Mouse (Mus musculus) embryo, embryonic 11 days (tissue): ENCODE measurements at regions not wholly inside any gene's neighbourhood (a gene's known extent, or its start where the extent isn't known, plus 50 kb on each side); places are given as distances from the start of the nearest gene placed in this dataset.

Experiments used
- DNase-seq: peaks from one replicate; pipeline ENCODE4 v3.0.0-alpha.2; 2015

DNA sequence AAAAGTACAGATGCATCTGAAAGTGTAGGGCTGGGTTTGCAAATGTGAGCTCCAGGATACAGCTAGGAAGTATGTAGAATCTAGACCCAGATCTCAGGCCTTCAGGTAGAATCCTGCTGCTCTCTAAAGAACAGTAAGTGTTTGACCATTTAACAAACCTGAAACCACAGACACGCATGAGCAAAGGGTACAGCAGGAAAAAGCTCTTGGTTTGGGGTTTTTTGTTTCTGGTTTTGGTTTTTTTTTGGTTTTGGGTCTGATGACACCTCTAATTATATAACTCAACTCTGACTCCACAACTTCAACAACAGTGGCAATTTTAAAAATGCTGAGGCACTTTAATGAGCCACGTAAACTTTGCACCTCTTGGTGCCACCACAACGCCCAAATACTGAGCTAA lies 165.3 kb upstream of the Smim15 start:
- DNase-seq, result no peak

DNA sequence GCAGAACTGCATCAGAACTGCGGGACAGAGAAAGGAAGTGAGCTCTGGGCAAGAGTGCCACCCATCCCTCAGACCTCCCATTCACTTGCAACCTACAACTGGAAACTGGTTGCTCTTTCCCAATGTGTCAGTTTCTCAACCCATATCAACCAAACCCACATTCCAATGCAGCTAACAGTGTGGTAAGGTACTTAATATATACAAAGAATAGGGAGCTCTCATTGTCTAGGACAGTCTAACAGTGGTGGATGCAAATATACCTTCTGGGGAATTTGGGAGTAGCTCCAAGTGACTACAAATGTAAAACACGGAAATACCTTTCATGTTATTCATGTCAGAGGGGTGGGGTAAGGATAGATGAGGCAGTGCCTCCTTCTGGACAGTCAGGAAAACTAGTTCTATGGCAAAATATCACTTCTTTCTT lies 171.0 kb upstream of the Smim15 start:
- DNase-seq, result no peak

DNA sequence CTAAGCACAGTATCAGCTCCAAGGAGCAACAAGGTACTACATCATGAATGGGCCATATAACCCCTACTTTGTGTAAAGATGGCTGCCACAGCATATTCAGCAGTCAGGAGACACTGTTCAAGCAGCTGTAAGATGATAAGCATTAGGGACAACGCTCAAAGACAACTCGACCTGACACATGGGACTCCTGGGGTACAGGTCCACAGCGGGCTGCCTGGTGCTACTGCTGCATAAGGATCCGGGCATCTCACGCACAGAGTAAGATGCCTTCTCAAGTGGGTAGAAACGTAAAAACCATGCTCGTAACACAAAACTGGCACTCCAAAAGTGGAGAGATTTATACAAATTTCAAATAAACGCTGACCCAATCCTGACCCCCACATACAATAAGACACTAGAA lies 171.7 kb upstream of the Smim15 start:
- no peak for DNase-seq

DNA sequence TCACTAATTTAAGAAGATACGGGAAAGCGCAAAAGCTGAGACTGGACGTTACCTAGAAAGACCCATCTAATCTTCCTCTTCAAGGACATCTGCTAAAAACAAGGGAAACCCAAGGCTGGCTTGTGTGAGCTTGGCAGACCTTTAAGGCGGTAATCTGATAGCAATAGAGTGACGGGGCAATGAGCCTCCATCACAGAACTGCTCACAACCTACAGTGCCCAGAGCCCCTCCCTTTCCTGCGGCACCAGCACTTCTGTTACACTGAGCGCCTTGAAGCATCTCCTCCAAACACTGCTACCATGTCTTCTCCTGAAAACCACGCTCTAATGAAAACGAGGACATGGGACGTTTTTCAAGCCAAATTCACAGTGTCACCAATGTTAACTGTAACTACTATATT lies 172.1 kb upstream of the Smim15 start:
- DNase-seq, result peak; percentile 30

DNA sequence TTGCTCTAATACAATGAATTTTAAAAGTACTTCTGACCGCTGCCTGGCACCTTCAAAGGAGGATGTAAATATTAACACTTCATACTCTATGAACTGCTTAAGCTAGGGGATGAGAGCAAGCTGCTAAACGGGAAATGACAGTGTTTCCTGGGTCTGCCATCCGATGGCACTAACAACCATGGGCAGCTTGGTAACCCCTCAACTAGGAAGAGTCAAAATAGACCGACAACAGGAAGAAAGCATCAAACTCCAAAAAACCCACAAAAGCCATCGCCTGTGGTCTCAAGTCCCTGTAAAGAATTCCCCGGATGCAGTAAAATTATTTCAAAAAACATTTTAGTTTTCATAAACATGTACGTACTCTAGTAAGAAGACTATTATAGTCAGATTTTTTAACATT lies 175.3 kb upstream of the Smim15 start:
- no peak for DNase-seq

DNA sequence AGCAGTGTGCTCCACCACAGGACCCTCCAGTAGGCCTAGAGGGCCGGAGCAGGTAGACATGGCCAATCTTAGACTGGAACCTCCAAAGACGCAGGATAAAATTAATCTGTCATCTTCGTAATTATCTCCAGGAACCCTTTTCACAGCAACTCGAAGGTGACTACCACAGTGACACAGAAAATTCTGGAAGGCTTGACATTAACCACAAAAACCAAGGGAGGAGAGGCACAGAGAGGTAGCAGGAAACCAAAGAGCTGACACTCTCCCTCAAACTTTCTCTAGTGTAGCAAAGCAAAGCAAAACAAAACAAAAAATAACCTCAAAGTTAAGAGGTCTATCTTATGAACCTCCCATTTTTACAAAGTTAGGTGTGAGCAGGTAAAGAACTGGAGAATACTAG lies 177.4 kb upstream of the Smim15 start:
- no peak for DNase-seq

DNA sequence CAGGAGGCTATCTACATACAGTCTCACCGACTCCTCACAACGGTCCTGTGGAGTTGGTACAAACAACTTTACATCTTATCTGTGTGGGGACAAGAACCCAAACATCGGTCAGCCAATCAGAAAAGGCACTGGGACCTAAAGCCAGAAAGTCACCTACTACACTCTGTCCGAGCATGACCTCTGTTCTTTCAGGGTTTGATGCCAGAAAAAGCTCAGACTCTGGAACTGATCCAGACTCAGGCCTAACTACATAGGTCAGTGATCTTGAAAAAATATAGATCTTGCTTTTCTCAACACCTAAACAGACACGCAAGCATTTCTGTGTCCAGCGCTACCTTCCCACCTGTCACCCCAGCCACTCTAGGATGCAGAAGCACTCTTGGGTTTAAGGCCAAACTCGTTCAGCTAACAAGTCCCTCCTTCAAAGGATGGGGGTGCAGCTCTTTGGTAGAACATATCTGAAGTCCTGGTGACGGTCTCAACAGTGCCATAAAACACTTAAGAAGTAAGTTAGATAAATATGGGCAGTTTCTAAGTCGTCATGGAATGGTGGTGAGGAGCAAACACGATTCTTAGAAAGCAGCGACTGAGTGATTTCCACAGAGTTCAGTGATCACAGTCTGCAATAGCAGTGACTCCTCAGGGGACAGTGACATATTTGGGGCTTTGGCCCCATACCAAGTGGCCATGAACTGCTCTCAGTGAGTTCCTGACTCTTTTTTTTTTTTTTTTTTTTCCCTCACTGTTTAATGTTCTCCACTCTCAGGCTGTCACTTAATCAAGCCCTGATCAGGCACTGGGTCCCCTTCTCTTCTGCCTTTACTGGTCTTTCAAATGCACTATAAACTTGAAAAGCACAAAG lies 181.2 kb upstream of the Smim15 start:
- DNase-seq, result no peak

DNA sequence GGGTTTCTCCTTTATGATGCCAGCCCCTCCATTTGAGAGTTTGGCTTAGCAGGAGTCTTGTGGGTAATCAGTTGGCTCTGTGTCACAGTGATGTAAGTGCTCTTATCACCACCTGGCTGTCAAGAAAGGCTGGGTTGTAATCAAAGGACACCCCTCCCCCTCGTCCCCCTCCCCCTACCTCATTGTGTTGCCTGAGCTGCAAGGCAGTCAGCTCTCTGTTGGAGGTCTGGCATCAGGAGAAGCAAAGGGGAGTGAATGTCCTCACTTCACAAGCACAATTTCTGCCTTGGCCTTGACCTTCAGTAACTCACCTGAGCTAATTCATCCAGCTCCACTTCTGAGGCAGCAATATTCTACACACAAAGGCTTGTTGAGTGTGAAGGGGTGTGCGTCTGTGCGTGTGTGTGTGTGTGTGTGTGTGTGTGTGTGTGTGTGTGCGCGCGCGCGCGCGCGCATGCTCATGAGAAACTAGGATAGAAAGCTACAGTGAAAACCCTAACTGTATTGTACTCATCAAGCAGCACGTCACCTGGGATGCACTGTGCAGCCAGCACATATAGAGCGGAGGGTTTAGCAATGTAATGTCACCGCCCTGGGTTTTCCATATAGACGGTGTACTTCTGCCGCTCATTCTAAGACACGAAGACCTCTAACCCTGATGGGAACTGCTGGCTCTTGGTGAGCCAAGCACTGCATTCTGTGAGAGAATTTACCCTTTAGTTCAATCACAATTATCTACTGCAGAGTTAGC lies 182.7 kb upstream of the Smim15 start:
- no peak for DNase-seq

DNA sequence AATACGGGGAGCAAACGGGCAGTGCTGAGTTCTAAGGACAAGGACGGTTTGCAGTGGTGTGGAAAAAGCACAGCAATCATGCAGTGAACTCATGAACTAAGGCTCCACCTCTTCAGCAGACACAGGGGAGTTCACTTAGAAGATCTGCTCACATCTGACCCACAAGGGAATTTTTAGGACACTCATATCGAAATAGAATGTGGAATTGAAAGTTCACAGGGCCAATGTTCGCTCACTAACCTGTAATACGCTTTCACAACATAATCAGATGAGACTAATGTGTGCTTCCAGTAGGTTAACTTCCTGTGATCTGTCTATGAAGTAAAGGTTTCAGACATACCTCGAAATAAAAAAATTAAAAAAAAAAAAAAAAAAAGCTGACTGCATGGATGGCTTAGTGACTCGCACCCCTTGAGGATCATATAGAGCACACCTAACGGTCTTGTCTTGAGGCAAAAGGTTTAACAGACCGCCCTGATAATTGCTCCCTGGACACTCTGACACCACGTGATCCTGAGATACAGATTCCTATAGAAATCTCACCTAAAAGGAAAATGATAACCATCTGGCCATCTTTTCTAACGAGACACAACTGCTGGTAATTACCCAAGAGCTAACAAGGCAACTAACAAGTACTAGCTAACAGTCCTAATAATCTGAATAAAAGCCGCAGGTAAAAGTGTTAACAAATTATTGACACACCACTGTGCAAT lies 187.0 kb upstream of the Smim15 start:
- DNase-seq, result no peak

DNA sequence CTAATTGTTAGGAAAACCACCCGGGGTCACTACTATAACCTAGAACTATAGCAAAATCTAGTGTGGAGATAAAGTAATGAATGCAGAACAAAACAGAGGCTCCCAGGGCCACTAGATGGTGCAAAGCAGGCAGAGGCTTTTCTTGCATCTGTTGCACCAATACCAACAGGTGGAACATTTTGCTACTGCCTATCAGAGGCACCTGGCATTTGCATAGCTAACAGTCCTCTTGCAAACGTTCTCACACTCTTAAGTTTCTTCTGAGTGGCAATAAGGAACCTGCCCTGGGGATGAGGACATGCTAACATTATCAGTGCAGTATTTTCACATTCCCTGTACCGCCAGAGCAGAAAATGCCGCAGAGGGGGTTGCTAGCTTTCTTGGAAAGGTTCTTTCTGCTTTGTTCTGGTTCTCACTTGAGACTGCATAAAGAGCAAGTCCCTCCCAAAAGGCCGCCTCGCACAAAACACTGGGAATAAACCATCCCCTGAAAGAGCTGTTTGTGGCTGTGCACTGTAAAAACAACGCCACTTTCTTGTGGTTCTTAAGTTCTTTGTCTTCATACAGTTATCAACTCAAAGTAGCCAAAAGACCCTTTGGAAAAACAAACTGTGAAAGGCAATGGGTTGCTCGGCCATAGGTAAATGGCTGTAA lies 193.2 kb upstream of the Smim15 start:
- DNase-seq, result no peak

DNA sequence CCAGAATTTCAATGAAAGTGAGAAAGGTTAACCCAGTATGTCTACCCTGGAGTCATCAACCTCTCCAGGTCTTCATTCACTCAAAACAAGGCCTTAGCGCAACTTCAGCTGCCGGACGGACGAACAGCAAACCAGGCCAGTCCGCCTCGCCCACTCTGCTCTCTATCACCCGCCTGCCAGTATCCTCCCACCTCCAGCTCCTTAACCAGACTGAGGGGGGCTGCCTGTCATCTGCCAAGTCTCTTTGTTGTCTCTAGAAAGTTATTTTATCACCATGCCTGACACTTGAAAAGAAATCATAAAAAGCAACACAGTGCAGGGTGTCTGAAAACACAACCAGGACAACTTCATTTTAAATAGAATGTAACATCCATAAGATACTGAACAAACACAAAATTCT lies 195.4 kb upstream of the Smim15 start:
- DNase-seq, result no peak

DNA sequence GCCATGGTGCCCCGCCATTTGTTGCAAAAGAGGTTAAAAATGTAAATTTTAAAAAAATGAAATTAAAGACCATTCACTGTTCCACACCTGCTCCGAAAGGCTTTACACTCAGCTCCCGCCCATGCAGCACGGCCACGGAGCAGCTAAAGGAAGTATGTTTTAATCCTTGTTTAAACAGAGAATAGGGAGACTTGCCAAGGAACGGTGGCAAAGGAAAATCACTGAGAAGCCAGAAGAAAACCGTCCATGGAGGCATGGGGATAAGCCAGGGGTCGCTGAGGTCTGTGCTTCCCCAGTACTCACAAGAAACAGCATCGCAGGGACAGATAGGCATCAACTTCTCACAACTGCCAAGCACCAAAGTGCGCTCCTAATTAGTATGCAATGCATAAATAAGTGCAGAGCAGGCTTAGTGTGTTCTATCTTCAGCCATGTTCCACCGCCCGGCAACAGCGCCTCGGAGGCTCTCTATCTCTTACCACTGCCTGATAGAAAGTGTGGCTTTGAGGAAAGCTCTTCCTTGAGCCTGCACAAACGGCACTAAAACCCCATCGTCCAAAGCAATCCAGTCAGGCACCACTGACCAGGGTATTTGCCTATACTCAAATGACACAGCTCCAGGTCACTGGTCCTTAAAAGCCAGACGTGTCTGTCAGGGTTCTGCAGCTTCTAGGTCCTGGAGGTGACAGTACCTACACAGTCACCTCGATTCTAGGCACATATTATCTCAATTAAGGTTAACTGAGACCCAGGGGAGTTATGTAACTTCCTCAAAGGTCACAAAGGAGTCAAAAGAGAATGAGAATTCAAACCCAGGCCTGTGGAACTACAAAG lies 196.8 kb upstream of the Smim15 start:
- no peak for DNase-seq

DNA sequence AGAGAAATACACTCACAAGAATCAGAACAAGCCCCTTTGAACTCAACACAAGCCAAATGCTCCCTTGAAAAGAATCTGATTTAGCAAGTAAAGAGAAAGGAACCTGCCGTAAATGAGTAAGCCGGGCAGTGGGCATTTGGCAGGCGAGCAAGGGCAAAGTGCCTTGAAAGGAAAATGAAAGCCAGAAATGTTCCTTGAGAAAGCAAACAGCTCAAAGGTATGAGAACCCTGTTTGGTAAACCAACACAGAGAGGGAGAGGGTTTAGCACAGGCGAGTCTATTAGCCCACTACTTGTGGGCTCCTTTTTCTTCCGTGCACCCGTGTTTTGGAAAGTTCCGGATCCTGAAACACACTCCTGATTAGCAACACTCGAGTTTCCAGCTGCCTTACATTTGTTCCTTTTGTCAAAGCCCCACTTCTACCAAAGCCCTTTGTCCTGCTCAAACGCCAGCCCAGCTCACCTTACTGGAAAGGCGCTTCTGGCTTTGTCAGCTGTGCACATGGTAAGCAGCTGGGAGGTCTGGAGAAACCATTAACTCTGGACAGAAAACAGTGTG lies 197.5 kb upstream of the Smim15 start:
- DNase-seq, result peak; percentile 69

DNA sequence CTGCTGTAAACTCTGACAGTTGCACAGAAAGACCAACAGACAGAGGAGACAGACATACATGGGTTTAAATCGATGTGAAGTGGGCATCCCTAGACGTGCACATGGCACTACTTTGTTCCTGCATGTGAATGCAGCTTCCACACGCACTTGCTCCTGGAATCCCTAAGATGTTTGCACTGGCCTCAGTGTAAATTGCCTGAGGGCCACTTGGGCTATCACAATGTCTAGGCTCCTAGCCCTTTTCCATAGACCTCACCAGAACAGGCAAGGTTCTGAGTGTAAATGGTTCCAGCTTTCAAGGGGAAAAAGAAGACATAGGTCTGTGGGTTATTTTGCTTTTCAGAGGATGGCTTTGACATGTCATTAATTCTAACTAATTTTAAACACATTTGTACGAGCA lies 198.4 kb upstream of the Smim15 start:
- DNase-seq, result no peak

DNA sequence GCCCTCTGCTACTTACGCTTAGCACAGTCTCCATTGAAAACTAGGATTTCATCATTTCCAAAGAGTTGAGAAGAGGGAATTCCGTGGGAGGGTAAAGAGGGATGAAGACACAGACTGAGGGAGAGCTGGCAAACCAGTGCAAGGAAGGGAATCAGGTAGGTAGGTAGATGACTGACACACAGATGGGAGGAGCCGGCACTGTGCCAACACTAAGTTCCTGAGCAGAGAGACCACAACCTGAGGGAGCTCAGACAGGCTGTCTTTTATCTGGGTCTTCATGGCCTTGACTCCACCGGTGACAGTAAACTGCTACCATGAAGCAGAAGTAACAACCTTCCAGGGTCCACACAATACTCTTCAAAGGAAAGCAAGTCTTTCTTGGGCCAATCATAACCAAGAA lies 200.2 kb upstream of the Smim15 start:
- no peak for DNase-seq

DNA sequence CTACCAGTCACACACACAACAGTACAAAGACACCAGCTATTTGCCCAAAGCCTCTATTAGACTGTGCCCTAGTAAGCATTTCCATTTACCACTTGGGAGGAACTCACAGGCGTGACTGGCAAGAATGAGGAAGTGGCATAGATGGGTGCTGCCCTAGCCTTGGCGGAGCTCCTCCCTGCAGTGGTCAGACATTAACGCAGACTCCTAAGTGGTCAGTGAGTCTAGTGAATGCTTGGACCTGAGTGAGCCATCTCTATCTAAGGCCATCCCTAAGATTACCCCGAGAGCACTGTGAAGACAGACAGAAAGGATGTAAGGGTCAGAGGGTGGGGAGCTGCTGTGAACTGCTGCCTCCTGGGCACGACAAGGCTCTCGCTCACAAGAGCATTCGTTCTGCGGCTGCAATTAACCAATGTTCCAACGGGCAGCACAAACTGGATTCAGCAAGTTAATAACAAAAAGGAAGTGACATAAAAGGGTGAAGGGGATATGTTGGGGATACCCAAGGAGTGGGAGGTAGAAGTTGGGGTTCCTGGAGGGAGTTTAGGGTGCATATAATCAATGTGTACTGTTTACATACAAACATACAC lies 206.0 kb upstream of the Smim15 start:
- no peak for DNase-seq

DNA sequence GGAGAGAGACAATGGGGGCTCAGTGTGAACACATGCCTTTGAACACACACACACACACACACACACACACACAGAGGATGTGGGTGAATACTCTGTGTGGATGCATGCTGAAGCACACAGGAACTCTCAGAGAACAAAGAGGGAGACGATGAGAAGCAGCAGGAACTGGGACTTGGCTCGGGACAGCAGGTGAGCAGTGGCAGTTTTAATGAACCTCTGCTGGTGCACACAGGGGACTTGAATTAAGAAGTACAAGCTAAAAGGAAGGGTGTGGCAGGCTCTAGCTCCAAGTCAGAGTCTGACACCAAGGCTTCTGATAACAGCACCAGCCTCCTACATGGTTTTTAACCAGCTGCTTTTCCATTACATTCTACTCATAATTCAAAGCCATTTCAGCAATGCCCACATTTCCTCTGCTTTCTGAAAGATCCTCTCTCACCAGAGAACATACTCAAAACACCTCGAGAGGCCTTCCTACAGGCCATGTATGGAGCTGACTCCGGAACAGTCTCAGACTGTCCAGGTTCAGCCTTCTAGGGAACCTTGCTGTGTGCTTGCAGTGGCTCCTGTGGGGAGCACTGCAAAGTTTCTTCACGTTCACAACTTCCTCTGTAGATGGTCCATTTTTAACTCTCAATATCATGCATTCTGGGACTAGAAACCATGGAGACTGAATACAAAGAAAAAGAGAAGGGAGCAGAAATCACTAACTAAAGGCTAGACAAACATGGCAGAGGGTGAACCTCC lies 206.9 kb upstream of the Smim15 start:
- no peak for DNase-seq

DNA sequence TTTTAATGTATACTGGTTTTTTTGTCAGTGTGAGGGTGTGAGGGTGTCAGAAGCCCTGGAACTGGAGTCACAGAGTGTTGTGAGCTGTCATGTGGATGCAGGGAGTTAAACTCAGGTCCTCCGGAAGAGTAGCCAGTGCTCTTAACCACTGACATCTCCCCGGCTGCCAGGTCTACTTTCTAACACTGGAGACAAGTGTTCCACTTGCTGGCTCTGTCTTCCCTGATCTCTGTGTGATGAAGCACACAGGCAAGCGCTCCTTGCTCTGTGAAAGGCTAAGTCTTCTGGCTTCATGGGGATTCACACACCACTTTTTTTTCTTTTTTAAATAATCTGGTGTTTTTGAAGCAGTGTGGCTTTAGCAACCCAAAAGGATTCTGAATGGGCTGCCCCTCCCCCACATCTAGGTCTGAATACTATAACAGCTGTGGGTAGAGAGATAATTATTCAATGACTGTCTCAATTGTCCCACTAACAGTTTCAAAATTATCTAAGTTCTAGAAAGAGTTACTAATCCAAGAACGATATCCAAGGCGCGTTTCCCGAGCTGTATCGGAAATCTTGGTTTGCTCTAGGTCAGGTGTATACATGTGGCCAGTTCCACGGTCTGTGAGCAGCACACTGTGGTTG lies 208.4 kb upstream of the Smim15 start:
- DNase-seq, result no peak

DNA sequence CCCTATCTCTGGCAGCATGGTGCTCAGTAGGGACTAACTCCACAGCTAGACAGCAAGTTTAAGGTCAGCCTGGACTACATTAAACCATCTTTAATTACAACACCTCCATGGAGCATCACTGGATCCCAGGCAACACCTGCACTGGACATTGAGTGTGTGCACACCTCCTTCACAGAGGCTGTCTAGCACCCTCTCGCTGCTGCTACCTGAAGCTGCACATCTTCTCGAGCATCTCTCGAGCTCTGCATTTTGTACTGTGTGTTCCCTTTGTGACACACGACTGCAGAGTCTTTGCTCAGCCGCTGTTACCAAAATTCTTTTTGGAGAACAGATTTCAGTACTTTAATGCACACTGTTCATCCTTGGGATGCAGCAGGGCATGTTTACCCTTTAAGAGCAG lies 212.2 kb upstream of the Smim15 start:
- no peak for DNase-seq

DNA sequence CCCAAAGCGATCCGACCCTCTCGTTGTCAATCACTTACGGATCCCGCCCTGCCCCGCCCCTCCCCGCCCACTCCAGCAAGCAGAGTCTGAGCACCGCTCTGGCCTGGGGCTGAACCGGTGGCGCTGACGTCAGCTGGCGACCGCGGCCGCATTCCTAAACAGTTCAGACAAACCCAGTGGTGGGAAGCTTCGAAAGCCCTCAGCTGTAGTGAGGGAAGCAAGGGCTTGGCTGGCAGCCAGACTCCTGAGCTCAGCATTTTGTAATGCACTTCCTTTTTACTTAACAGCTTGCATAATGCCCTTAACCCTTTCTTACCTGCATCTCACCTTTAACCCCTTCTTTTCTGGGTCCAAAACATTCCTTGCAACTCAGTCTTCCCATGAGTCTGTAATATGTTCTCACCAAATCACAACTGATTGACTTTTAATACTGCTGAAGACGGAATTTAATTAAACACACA lies 213.0 kb upstream of the Smim15 start:
- DNase-seq, result peak; percentile 96
